Mouse (Mus musculus): Measurements from ENCODE around the gene Sik2.

GRCm38 (mm10) chr9:50941804-50942401 lies 67.0 kb downstream of the Sik2 start:
- TF ChIP-seq CTCF (IDR thresholded peaks at IDR 0.05; ENCODE audit: low read depth, low read length) (no peak), TAL1 (conservative IDR thresholded peaks at IDR 0.05; ENCODE audit: low read depth, low read length) (no peak), GATA1 (IDR thresholded peaks at IDR 0.05; ENCODE audit: borderline replicate concordance, low read length) (no peak), POLR2AphosphoS5 (IDR thresholded peaks at IDR 0.05; ENCODE audit: insufficient replicate concordance, low read depth, low read length) (no peak), GATA2 (IDR thresholded peaks at IDR 0.05; ENCODE audit: borderline replicate concordance, low read depth, low read length) (no peak)
